Mouse (Mus musculus): ENCODE results near the gene Pknox2.

DNA sequence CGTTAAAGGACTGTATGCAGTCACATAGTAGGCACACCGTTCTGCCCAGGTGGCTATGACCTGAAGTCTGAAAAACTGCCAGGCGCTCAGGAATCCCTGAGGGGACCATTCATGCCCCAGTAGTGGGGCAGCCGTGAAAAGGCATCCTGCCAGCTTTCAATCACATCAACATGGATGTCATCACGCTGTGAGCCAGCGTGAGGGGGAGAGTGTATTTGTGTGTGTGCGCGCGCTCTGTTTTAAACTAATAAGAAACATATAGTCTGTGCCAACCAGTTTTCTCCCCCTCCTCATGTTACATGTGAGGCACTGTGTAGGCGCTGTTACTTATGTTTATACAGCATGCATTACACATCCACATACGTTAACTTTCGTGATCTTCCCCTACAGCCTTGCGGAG lies 10.9 kb downstream of the Pknox2 start:
- TF ChIP-seq CTCF (IDR thresholded peaks at IDR 0.05; ENCODE audit: low read depth) (no peak), EP300 (IDR thresholded peaks at IDR 0.05; ENCODE audit: low read depth) (no peak)

All from liver, postnatal 0 days (tissue).